Mouse (Mus musculus) kidney, adult 2 months (tissue): ENCODE measurements around the gene Gsap. TPM values are rescaled to one million over a fixed set of nuclear protein-coding genes. Genes with fewer than 3 reads are reported as not detected.

Source experiments
- DNase-seq: peaks from one replicate; pipeline ENCODE4 v3.0.0; 2021
- H3K27ac ChIP-seq: fragments of 200-500 bp; 2 replicates; pipeline ENCODE4 v1.5.1; 2012; ENCODE audit warnings: low read depth, low read length, control low read depth, inconsistent platforms; ENCODE audit not compliant: insufficient read depth
- H3K27me3 ChIP-seq: fragments of 200-500 bp; replicated peaks from 2 replicates; pipeline ENCODE4 v1.6.1; 2012; ENCODE audit warnings: mild to moderate bottlenecking, moderate library complexity, low read length, inconsistent platforms; ENCODE audit not compliant: control insufficient read depth, insufficient read depth
- H3K36me3 ChIP-seq: fragments of 200-500 bp; 2 replicates; pipeline ENCODE4 v1.6.1; 2012; ENCODE audit warnings: mild to moderate bottlenecking, moderate library complexity, low read length, inconsistent platforms; ENCODE audit not compliant: control insufficient read depth, insufficient read depth
- H3K4me1 ChIP-seq: fragments of 200-500 bp; 2 replicates; pipeline ENCODE4 v1.6.1; 2011; ENCODE audit warnings: low read length; ENCODE audit not compliant: control insufficient read depth, insufficient read depth
- H3K4me3 ChIP-seq: fragments of 200-500 bp; 2 replicates; pipeline ENCODE4 v1.5.1; 2011; ENCODE audit warnings: mild to moderate bottlenecking, low read depth, low read length, control low read depth; ENCODE audit not compliant: insufficient read depth
- CTCF ChIP-seq: fragments of 200-500 bp; conservative IDR thresholded peaks from 2 replicates; pipeline ENCODE4 v1.5.1; 2011; ENCODE audit warnings: low read depth, mild to moderate bottlenecking, control low read depth, low read length, moderate library complexity, mixed read lengths; ENCODE audit not compliant: insufficient read depth, insufficient read length
- POLR2A ChIP-seq: fragments of 200-500 bp; IDR thresholded peaks from one replicate; pipeline ENCODE4 v1.6.1; 2011; ENCODE audit warnings: low read depth, low read length, control low read depth
- WGBS: fragments of 180-500 bp; shearing (Covaris S2); methylation state at CpG from one replicate; pipeline ENCODE4 v1.1.7; 2018; 5-methylcytosine and 5-hydroxymethylcytosine counted together
- polyA plus RNA-seq: library from polyadenylated mRNA; depleted of rRNA; stranded (reverse); fragments of >200 nt; gene quantifications from 2 replicates; pipeline ENCODE4 v1.2.3, GENCODE M21; 2012

Gsap gene
- polyA plus RNA-seq, 1 experiment = 3.7 TPM

- no peak overlapping the region for H3K4me3 ChIP-seq
- H3K36me3 ChIP-seq = no peaks in the 10 kb centered on the region
- DNase-seq = no peak
- TF ChIP-seq POLR2A = no peak
- no peak for TF ChIP-seq CTCF
- H3K27ac ChIP-seq = no peak overlapping the region
- no peaks in the 10 kb centered on the region for H3K4me1 ChIP-seq
- 86% methylated on average over 3 of the region's 3 CpGs for WGBS
- H3K27me3 ChIP-seq = no peaks in the 10 kb centered on the region
These were observed 37.7 kb upstream of the Gsap start for GRCm38 (mm10) chr5:21148358-21148757.

GRCm38 (mm10) chr5:21153672-21154071, 32.4 kb upstream of the Gsap start:
- no peak for DNase-seq
- 73% methylated on average over 1 of the region's 1 CpGs for WGBS
- Histone ChIP-seq H3K27me3 (no peaks in the 10 kb centered on the region), H3K36me3 (no peaks in the 10 kb centered on the region), H3K4me3 (no peak overlapping the region), H3K27ac (no peak overlapping the region), H3K4me1 (no peaks in the 10 kb centered on the region)
- TF ChIP-seq POLR2A = no peak
- peak; percentile 49 for TF ChIP-seq CTCF

GRCm38 (mm10) chr5:21156770-21157169, 29.3 kb upstream of the Gsap start:
- no peak for DNase-seq
- Histone ChIP-seq H3K27ac (no peak overlapping the region), H3K4me1 (no peaks in the 10 kb centered on the region), H3K27me3 (no peaks in the 10 kb centered on the region), H3K36me3 (no peaks in the 10 kb centered on the region), H3K4me3 (no peak overlapping the region)
- WGBS = 94% methylated on average over 3 of the region's 3 CpGs
- no peak for TF ChIP-seq POLR2A
- TF ChIP-seq CTCF = no peak

GRCm38 (mm10) chr5:21159536-21159935, 26.5 kb upstream of the Gsap start:
- H3K27ac ChIP-seq = no peak overlapping the region
- no peaks in the 10 kb centered on the region for H3K27me3 ChIP-seq
- TF ChIP-seq POLR2A = no peak
- no peak for TF ChIP-seq CTCF
- no peaks in the 10 kb centered on the region for H3K4me1 ChIP-seq
- 81% methylated on average over 3 of the region's 3 CpGs for WGBS
- DNase-seq = no peak
- no peak overlapping the region for H3K4me3 ChIP-seq
- no peaks in the 10 kb centered on the region for H3K36me3 ChIP-seq

- Histone ChIP-seq H3K27me3 (no peaks in the 10 kb centered on the region), H3K27ac (no peak overlapping the region), H3K4me3 (no peak overlapping the region), H3K4me1 (no peaks in the 10 kb centered on the region), H3K36me3 (no peaks in the 10 kb centered on the region)
- WGBS = 86% methylated on average over 1 of the region's 1 CpGs
- TF ChIP-seq CTCF (no peak), POLR2A (no peak)
- DNase-seq = no peak
These were observed 25.3 kb upstream of the Gsap start for GRCm38 (mm10) chr5:21160781-21161180.

- H3K4me1 ChIP-seq = no peaks in the 10 kb centered on the region
- WGBS = 85% methylated on average over 3 of the region's 3 CpGs
- H3K36me3 ChIP-seq = no peaks in the 10 kb centered on the region
- H3K4me3 ChIP-seq = no peak overlapping the region
- TF ChIP-seq POLR2A = no peak
- peak; percentile 43; the same call in 1 of the 2 replicates for TF ChIP-seq CTCF
- no peak for DNase-seq
- no peaks in the 10 kb centered on the region for H3K27me3 ChIP-seq
- H3K27ac ChIP-seq = no peak overlapping the region
These were observed 22.6 kb upstream of the Gsap start for GRCm38 (mm10) chr5:21163421-21163820.

GRCm38 (mm10) chr5:21168689-21169345, 17.2 kb upstream of the Gsap start:
- peaks cover 4% of the 10 kb centered on the region for H3K4me1 ChIP-seq
- WGBS = 62% methylated on average over 8 of the region's 8 CpGs
- no peak overlapping the region for H3K27ac ChIP-seq
- no peaks in the 10 kb centered on the region for H3K27me3 ChIP-seq
- TF ChIP-seq CTCF (no peak), POLR2A (no peak)
- H3K36me3 ChIP-seq = no peaks in the 10 kb centered on the region
- no peak overlapping the region for H3K4me3 ChIP-seq
- peak; percentile 33 for DNase-seq
